Mouse (Mus musculus) thymus, adult 2 months (tissue): ENCODE measurements around the gene Cacna2d2.

Source experiments
- CTCF ChIP-seq: fragments of 200-500 bp; IDR thresholded peaks from 2 replicates; pipeline ENCODE4 v1.5.1; 2012; ENCODE audit warnings: mild to moderate bottlenecking, control low read depth, low read length, moderate library complexity, borderline replicate concordance; ENCODE audit not compliant: control insufficient read depth, poor library complexity, insufficient read depth; ENCODE audit errors: extremely low read depth
- POLR2A ChIP-seq: fragments of 200-500 bp; IDR thresholded peaks from 2 replicates; pipeline ENCODE4 v1.6.1; 2012; ENCODE audit warnings: mild to moderate bottlenecking, low read length, control low read depth, moderate library complexity; ENCODE audit not compliant: control insufficient read depth, poor library complexity, insufficient read depth; ENCODE audit errors: extremely low read depth

- TF ChIP-seq POLR2A (no peak), CTCF (no peak)
These were observed 102.9 kb downstream of the Cacna2d2 start for GRCm38 (mm10) chr9:107502131-107502846.
